Mouse (Mus musculus) lung, embryonic 15.5 days (tissue): Measurements from ENCODE around the gene Alox15. TPM values are rescaled to one million over a fixed set of nuclear protein-coding genes. Genes with fewer than 3 reads are reported as not detected.

Experiments
- ATAC-seq: fragments of 200-750 bp; cut with Nextera tagmentation; 2 replicates; pipeline ENCODE4 v1.8.0; 2017; ENCODE audit warnings: moderate number of reproducible peaks, borderline replicate concordance; ENCODE audit not compliant: low FRiP score, low TSS enrichment; ENCODE audit errors: extremely low read depth
- H3K27ac ChIP-seq: fragments of 300-500 bp; sonication (generic); 2 replicates; pipeline ENCODE4 v1.5.1; 2015; ENCODE audit warnings: moderate library complexity, mild to moderate bottlenecking, inconsistent platforms
- H3K27me3 ChIP-seq: fragments of 300-500 bp; sonication (generic); 2 replicates; pipeline ENCODE4 v1.6.1; 2015; ENCODE audit warnings: inconsistent platforms
- H3K36me3 ChIP-seq: fragments of 300-500 bp; sonication (generic); 2 replicates; pipeline ENCODE4 v1.6.1; 2015; ENCODE audit warnings: inconsistent platforms
- H3K4me1 ChIP-seq: fragments of 300-500 bp; sonication (generic); 2 replicates; pipeline ENCODE4 v1.6.1; 2015; ENCODE audit warnings: inconsistent platforms
- H3K4me2 ChIP-seq: fragments of 300-500 bp; sonication (generic); 2 replicates; pipeline ENCODE4 v1.6.1; 2015; ENCODE audit warnings: inconsistent platforms, mild to moderate bottlenecking, moderate library complexity
- H3K4me3 ChIP-seq: fragments of 300-500 bp; sonication (generic); 2 replicates; pipeline ENCODE4 v1.5.1; 2015; ENCODE audit warnings: mild to moderate bottlenecking, inconsistent platforms
- H3K9ac ChIP-seq: fragments of 300-500 bp; sonication (generic); 2 replicates; pipeline ENCODE4 v1.6.1; 2015; ENCODE audit warnings: inconsistent platforms
- H3K9me3 ChIP-seq: fragments of 300-500 bp; sonication (generic); 2 replicates; pipeline ENCODE4 v1.6.1; 2016; ENCODE audit warnings: inconsistent platforms
- WGBS: fragments of 180-500 bp; shearing (Covaris S2); methylation state at CpG from one replicate; pipeline ENCODE4 v1.1.7; 2015; 5-methylcytosine and 5-hydroxymethylcytosine counted together
- polyA plus RNA-seq: library from polyadenylated mRNA; unstranded; fragments of >200 nt; fragmentation: Nextera tagmentation; extraction: Ambion mirVana; gene quantifications from 2 replicates; pipeline ENCODE4 v1.2.1, GENCODE M21; 2015

Gene Alox15
- polyA plus RNA-seq, 1 experiment from 2014 or later = 0.93 TPM

- WGBS = 78% methylated on average over 9 of the region's 9 CpGs
- Histone ChIP-seq H3K9ac (no peak overlapping the region), H3K27me3 (peaks cover 51% of the 10 kb centered on the region), H3K4me3 (no peak overlapping the region), H3K9me3 (no peaks in the 10 kb centered on the region), H3K36me3 (no peaks in the 10 kb centered on the region), H3K27ac (no peak overlapping the region), H3K4me1 (0 out of 2 replicates have a peak, but pooled peaks cover 7% of the 10 kb centered on the region), H3K4me2 (no peak overlapping the region)
- ATAC-seq = no peak
Measured at GRCm38 (mm10) chr11:70348630-70349029, 3.2 kb downstream of the Alox15 start.

DNA sequence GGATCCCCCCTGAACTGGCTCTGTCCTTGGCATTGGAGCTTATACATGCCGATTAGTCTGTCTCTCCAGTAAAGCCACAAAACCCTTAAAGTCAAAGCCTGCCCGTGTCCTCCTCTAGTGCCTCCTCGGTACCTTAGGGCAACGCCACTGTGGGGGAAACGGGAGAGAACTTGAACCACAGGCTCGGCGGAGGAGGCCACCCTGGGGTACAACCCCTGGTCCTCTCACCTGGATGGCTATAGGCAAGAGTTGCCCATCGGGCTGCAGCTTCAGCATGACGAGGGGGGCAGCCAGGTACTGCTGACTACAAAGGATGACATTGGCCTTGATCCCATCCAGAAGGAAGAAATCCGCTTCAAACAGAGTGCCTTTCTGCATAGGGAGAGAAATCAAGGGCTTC, 4.0 kb downstream of the Alox15 start:
- H3K9me3 ChIP-seq = no peaks in the 10 kb centered on the region
- H3K4me2 ChIP-seq = no peak overlapping the region
- ATAC-seq = no peak
- WGBS = 71% methylated on average over 10 of the region's 10 CpGs
- H3K4me1 ChIP-seq = 0 out of 2 replicates have a peak, but pooled peaks cover 7% of the 10 kb centered on the region
- no peak overlapping the region for H3K27ac ChIP-seq
- H3K9ac ChIP-seq = no peak overlapping the region
- peaks cover 44% of the 10 kb centered on the region for H3K27me3 ChIP-seq
- H3K4me3 ChIP-seq = no peak overlapping the region
- H3K36me3 ChIP-seq = no peaks in the 10 kb centered on the region

GRCm38 (mm10) chr11:70345546-70345945, 6.3 kb downstream of the Alox15 start:
- no peaks in the 10 kb centered on the region for H3K36me3 ChIP-seq
- peaks cover 22% of the 10 kb centered on the region for H3K27me3 ChIP-seq
- no peaks in the 10 kb centered on the region for H3K4me1 ChIP-seq
- H3K4me3 ChIP-seq = no peak overlapping the region
- no peak overlapping the region for H3K9ac ChIP-seq
- ATAC-seq = no peak
- H3K9me3 ChIP-seq = no peaks in the 10 kb centered on the region
- WGBS = 81% methylated on average over 8 of the region's 8 CpGs
- no peak overlapping the region for H3K27ac ChIP-seq
- no peak overlapping the region for H3K4me2 ChIP-seq

- Histone ChIP-seq H3K4me2 (no peak overlapping the region), H3K4me3 (no peak overlapping the region), H3K36me3 (no peaks in the 10 kb centered on the region), H3K4me1 (no peaks in the 10 kb centered on the region), H3K27ac (no peak overlapping the region), H3K9ac (no peak overlapping the region), H3K9me3 (no peaks in the 10 kb centered on the region), H3K27me3 (peaks cover 17% of the 10 kb centered on the region; the same call in 1 of the 2 replicates)
- 70% methylated on average over 10 of the region's 10 CpGs for WGBS
- no peak for ATAC-seq
Measured at GRCm38 (mm10) chr11:70345061-70345460, 6.8 kb downstream of the Alox15 start.

DNA sequence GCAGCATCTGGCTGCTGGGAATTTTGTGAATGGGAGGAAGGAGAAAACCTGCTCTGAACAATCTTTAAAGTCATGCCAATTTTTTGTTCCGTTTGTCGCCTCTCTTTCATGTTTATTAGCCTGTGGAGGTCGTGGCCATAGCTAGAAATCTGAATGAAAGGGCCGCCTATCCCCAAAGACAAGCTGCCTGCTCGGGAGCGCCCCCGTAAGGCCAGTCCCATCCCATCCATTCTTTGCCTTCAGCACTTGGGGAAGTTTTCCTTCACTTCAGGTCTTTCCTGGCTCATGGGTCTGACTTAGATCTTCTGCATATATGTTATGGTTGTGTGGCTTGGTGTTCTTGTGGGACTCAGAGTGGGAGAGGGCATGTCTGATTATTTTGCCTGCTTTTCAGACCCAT, 12.3 kb downstream of the Alox15 start:
- H3K9ac ChIP-seq = no peak overlapping the region
- no peak overlapping the region for H3K4me3 ChIP-seq
- H3K27me3 ChIP-seq = no peaks in the 10 kb centered on the region
- no peaks in the 10 kb centered on the region for H3K4me1 ChIP-seq
- no peak for ATAC-seq
- H3K27ac ChIP-seq = no peak overlapping the region
- H3K36me3 ChIP-seq = no peaks in the 10 kb centered on the region
- H3K4me2 ChIP-seq = no peak overlapping the region
- 33% methylated on average over 7 of the region's 7 CpGs for WGBS
- no peaks in the 10 kb centered on the region for H3K9me3 ChIP-seq

- WGBS = 27% methylated on average over 4 of the region's 4 CpGs
- no peak overlapping the region for H3K9ac ChIP-seq
- H3K4me2 ChIP-seq = no peak overlapping the region
- H3K9me3 ChIP-seq = no peaks in the 10 kb centered on the region
- no peaks in the 10 kb centered on the region for H3K27me3 ChIP-seq
- no peak for ATAC-seq
- H3K27ac ChIP-seq = no peak overlapping the region
- H3K4me3 ChIP-seq = no peak overlapping the region
- H3K36me3 ChIP-seq = no peaks in the 10 kb centered on the region
- H3K4me1 ChIP-seq = no peaks in the 10 kb centered on the region
Measured at GRCm38 (mm10) chr11:70334477-70334876, 17.4 kb downstream of the Alox15 start.

- Histone ChIP-seq H3K4me3 (no peak overlapping the region), H3K4me2 (no peak overlapping the region), H3K27me3 (peaks cover 47% of the 10 kb centered on the region), H3K9me3 (no peaks in the 10 kb centered on the region), H3K36me3 (no peaks in the 10 kb centered on the region), H3K4me1 (0 out of 2 replicates have a peak, but pooled peaks cover 5% of the 10 kb centered on the region), H3K9ac (no peak overlapping the region), H3K27ac (no peak overlapping the region)
- no peak for ATAC-seq
- WGBS = 74% methylated on average over 8 of the region's 8 CpGs
Measured at GRCm38 (mm10) chr11:70324726-70325125, 27.1 kb downstream of the Alox15 start.

- no peak within 1 kb of the TSS for H3K9ac ChIP-seq
- 27% methylated on average over 7 of the region's 7 CpGs for WGBS
- H3K9me3 ChIP-seq = no peaks in the 10 kb centered on the region
- ATAC-seq = no peak
- 0 out of 2 replicates have a peak, but pooled peaks cover 5% of the 10 kb centered on the region for H3K4me1 ChIP-seq
- H3K4me2 ChIP-seq = peak within 1 kb of the TSS; percentile 36; the same call in 1 of the 2 replicates
- no peak within 1 kb of the TSS for H3K27ac ChIP-seq
- no peaks in the 10 kb centered on the region for H3K36me3 ChIP-seq
- H3K27me3 ChIP-seq = peaks cover 58% of the 10 kb centered on the region
- no peak within 1 kb of the TSS for H3K4me3 ChIP-seq
Measured at GRCm38 (mm10) chr11:70322528-70322927, 29.3 kb downstream of the Alox15 start, which contains the start of gene Alox12e. Alox12e (minus strand) TSS chr11:70322628.

DNA sequence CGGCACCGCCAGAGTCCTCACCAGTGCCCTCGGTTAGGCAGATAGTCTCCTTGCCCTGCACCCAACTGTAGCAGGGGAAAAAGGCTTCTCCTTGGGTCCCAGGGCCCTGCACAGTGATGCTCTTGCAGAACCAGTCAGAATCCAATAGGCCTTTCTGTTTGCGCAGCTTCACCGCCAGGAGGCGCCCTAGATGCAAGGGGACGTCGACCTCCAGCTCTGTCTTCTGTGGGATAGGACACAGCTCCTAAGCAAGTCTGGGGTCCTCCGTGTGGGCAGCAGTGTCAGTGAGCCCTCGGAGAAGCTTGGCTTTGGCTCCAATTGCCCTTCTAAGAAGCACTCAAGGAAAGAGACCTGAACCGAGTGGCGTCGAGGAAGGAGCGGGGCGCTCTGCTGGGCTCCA, 30.2 kb downstream of the Alox15 start:
- Histone ChIP-seq H3K4me1 (0 out of 2 replicates have a peak, but pooled peaks cover 5% of the 10 kb centered on the region), H3K27me3 (peaks cover 62% of the 10 kb centered on the region), H3K9me3 (no peaks in the 10 kb centered on the region), H3K27ac (no peak overlapping the region), H3K36me3 (no peaks in the 10 kb centered on the region), H3K4me2 (peak overlapping the region; percentile 36; the same call in 1 of the 2 replicates), H3K4me3 (no peak overlapping the region), H3K9ac (no peak overlapping the region)
- ATAC-seq = no peak
- WGBS = 4% methylated on average over 15 of the region's 15 CpGs

GRCm38 (mm10) chr11:70319614-70320013, 32.2 kb downstream of the Alox15 start:
- H3K36me3 ChIP-seq = no peaks in the 10 kb centered on the region
- no peaks in the 10 kb centered on the region for H3K9me3 ChIP-seq
- no peak overlapping the region for H3K9ac ChIP-seq
- 67% methylated on average over 12 of the region's 12 CpGs for WGBS
- peaks cover 55% of the 10 kb centered on the region for H3K27me3 ChIP-seq
- 0 out of 2 replicates have a peak, but pooled peaks cover 5% of the 10 kb centered on the region for H3K4me1 ChIP-seq
- H3K4me3 ChIP-seq = no peak overlapping the region
- H3K4me2 ChIP-seq = no peak overlapping the region
- no peak for ATAC-seq
- H3K27ac ChIP-seq = no peak overlapping the region

DNA sequence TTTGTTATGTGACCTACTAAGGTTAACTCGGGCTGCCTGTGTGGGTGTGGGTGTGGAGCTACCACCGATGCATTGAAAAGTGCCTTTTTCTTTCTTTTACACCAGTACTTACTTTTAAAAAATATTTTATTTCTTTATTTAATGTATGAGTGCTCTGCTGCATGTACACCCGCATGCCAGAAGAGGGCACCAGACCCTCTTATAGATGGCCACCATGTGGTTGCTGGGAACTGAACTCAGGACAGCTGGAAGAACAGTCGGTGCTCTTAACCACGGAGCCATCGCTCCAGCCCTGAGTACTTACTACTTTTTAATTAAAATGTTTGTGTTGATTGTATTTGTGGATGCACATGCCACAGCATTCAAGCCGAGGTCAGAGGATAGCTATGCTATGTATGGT, 38.0 kb downstream of the Alox15 start:
- Histone ChIP-seq H3K9ac (no peak overlapping the region), H3K4me1 (no peaks in the 10 kb centered on the region), H3K9me3 (no peaks in the 10 kb centered on the region), H3K4me2 (no peak overlapping the region), H3K4me3 (no peak overlapping the region), H3K27me3 (peaks cover 6% of the 10 kb centered on the region; the same call in 1 of the 2 replicates), H3K36me3 (no peaks in the 10 kb centered on the region), H3K27ac (no peak overlapping the region)
- ATAC-seq = no peak
- WGBS = 38% methylated on average over 7 of the region's 7 CpGs

DNA sequence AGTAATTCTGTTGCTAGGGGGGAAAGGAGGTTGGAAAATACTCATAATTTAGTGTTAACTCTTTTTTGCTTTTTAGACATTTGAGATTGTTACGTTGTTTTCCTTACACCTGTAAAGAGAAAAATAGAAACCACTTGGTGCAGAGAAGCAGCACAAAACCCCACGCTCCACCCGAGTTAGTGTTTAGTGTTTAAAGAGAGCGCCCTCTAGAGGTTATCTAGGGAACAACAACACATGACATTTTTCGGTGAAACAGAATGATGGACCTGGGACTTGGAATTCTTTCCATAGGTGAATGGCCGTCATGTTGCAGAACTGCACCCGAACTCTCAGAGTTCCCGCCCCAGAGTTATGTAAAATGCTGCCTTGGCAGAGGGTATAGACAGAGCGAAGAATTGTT, 42.5 kb downstream of the Alox15 start:
- Histone ChIP-seq H3K27me3 (no peaks in the 10 kb centered on the region), H3K4me2 (no peak overlapping the region), H3K9ac (no peak overlapping the region), H3K9me3 (no peaks in the 10 kb centered on the region), H3K27ac (no peak overlapping the region), H3K4me3 (no peak overlapping the region), H3K4me1 (no peaks in the 10 kb centered on the region), H3K36me3 (no peaks in the 10 kb centered on the region)
- no peak for ATAC-seq
- 18% methylated on average over 9 of the region's 9 CpGs for WGBS

DNA sequence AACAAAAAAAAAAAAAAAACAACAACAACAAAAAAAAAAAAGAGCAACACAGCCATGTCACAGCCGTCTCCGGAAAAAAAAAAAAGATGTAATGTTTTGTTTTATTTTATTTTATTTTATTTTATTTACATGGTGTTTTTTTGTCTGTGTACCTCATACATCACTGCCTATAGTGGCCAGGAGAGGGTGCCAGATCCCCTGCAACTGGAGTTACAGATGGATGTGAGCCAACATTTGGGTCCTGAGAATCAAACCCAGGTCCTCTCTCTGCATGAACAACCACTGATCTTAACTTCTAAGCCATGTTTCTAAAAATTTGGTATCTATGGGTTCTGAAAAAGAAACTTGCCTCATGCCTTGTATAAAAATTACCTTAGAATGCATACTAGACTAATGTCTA, 43.5 kb downstream of the Alox15 start:
- ATAC-seq = no peak
- H3K27me3 ChIP-seq = no peaks in the 10 kb centered on the region
- H3K27ac ChIP-seq = no peak overlapping the region
- H3K36me3 ChIP-seq = no peaks in the 10 kb centered on the region
- H3K9me3 ChIP-seq = no peaks in the 10 kb centered on the region
- no peak overlapping the region for H3K9ac ChIP-seq
- H3K4me2 ChIP-seq = no peak overlapping the region
- WGBS = 95% methylated on average over 2 of the region's 2 CpGs
- H3K4me1 ChIP-seq = no peaks in the 10 kb centered on the region
- no peak overlapping the region for H3K4me3 ChIP-seq
